Mouse (Mus musculus): ENCODE measurements around the gene Ankmy2. TPM values are rescaled to one million over a fixed set of nuclear protein-coding genes. Genes with fewer than 3 reads are reported as not detected.

The Ankmy2 gene
- total and polyA plus RNA-seq, 3 experiments = 7.0 to 15.5 (median 13.3) TPM

DNA sequence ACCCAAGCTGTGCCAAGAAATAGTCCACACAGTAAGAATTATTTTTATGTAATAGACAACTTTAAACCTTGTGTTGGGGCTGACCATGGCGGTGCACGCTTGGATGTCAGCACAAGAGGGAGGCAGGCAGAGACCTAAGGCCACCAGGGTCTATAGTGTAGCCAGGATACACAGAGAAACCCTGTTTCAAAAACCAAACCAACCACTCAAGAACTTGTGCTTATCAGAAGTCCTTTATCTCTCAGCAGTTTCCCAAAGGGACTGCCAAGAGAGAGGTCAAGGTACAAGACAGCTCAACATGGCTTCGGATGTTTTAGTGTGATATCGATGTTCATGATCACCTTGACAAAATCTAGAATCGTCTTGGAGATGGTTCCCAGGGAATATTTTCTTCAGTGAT lies 23.4 kb upstream of the Ankmy2 start:
- H3K27ac ChIP-seq = peak overlapping the region; percentile 47; the same call in 1 of the 2 replicates
- WGBS = 64% methylated on average over 5 of the region's 5 CpGs
- H3K9ac ChIP-seq (ENCODE audit: low read depth, low read length) = no peak overlapping the region
- TF ChIP-seq EP300 (IDR thresholded peaks at IDR 0.05; ENCODE audit: insufficient read depth, low read depth, low read length) (no peak), CTCF (IDR thresholded peaks at IDR 0.05) (no peak), POLR2A (IDR thresholded peaks at IDR 0.05; ENCODE audit: insufficient read depth, low read depth, low read length) (no peak)
- no peak for DNase-seq
- H3K4me1 ChIP-seq (ENCODE audit: control insufficient read depth, insufficient read depth, low read length) = peaks cover 8% of the 10 kb centered on the region; the same call in 1 of the 2 replicates
- peaks cover 31% of the 10 kb centered on the region for H3K36me3 ChIP-seq (ENCODE audit: control insufficient read depth, insufficient read depth, low read length)
- H3K27me3 ChIP-seq (ENCODE audit: control insufficient read depth, insufficient read depth, low read length) = no peaks in the 10 kb centered on the region
- intact Hi-C loops (cut with DNase I) = no loop called here
- peaks cover 9% of the 10 kb centered on the region for H3K79me2 ChIP-seq (replicated peaks; ENCODE audit: control insufficient read depth, insufficient read depth, low read length)
- no peak overlapping the region for H3K4me3 ChIP-seq

DNA sequence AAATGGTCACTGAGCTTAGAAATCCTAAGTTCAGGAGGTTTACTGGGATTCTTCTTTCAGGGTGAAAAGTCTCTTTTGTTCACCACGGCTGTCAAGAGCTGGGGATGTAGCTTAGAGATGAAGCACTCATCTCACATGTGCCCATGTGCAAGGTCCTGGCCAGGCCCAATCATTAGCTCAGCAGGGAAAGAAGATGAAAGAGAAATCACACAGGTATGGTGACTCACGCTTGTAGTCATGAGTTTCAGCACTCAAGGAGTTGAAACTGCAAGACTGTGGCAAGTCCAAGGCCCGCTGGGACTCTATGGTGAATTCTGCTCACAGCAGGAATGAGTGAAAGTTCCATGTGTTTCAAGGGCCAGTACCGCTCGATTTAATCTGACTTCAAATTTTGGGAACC lies 22.8 kb upstream of the Ankmy2 start:
- no peak overlapping the region for H3K9ac ChIP-seq (ENCODE audit: low read depth, low read length)
- H3K27me3 ChIP-seq (ENCODE audit: control insufficient read depth, insufficient read depth, low read length) = no peaks in the 10 kb centered on the region
- H3K27ac ChIP-seq = no peak overlapping the region
- TF ChIP-seq POLR2A (IDR thresholded peaks at IDR 0.05; ENCODE audit: insufficient read depth, low read depth, low read length) (no peak), EP300 (IDR thresholded peaks at IDR 0.05; ENCODE audit: insufficient read depth, low read depth, low read length) (no peak), CTCF (IDR thresholded peaks at IDR 0.05) (no peak)
- intact Hi-C loops (cut with DNase I) = no loop called here
- peaks cover 9% of the 10 kb centered on the region for H3K79me2 ChIP-seq (replicated peaks; ENCODE audit: control insufficient read depth, insufficient read depth, low read length)
- no peak overlapping the region for H3K4me3 ChIP-seq
- 88% methylated on average over 5 of the region's 5 CpGs for WGBS
- peaks cover 31% of the 10 kb centered on the region for H3K36me3 ChIP-seq (ENCODE audit: control insufficient read depth, insufficient read depth, low read length)
- H3K4me1 ChIP-seq (ENCODE audit: control insufficient read depth, insufficient read depth, low read length) = peaks cover 8% of the 10 kb centered on the region; the same call in 1 of the 2 replicates
- no peak for DNase-seq

DNA sequence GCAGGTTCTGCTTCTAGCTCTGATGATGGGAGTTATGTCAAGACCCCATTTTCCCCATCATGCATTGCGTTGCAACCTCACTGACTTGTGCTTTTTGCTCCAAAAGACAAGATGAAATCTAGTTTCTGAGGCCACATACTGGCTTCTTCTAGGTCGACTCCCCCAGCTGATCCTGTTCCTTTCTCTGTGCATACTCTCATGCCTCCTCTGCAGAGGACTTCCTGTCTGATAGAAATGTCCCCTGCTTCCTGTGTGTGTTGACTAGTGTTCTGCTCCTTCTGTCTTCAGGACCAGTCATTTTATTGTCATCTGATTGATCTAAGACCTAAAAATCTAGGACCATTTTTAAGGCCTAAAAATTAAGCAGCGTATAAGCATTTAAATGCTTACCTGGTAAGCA lies 21.5 kb upstream of the Ankmy2 start:
- TF ChIP-seq EP300 (IDR thresholded peaks at IDR 0.05; ENCODE audit: insufficient read depth, low read depth, low read length) (no peak), CTCF (IDR thresholded peaks at IDR 0.05) (no peak), POLR2A (IDR thresholded peaks at IDR 0.05; ENCODE audit: insufficient read depth, low read depth, low read length) (no peak)
- peaks cover 9% of the 10 kb centered on the region for H3K79me2 ChIP-seq (replicated peaks; ENCODE audit: control insufficient read depth, insufficient read depth, low read length)
- WGBS = 70% methylated on average over 3 of the region's 3 CpGs
- no peak overlapping the region; the same call in 1 of the 2 replicates for H3K27ac ChIP-seq
- H3K4me1 ChIP-seq (ENCODE audit: control insufficient read depth, insufficient read depth, low read length) = peaks cover 8% of the 10 kb centered on the region; the same call in 1 of the 2 replicates
- no peak overlapping the region for H3K4me3 ChIP-seq
- H3K27me3 ChIP-seq (ENCODE audit: control insufficient read depth, insufficient read depth, low read length) = no peaks in the 10 kb centered on the region
- no peak for DNase-seq
- H3K36me3 ChIP-seq (ENCODE audit: control insufficient read depth, insufficient read depth, low read length) = peaks cover 31% of the 10 kb centered on the region
- intact Hi-C loops (cut with DNase I) = no loop called here
- no peak overlapping the region for H3K9ac ChIP-seq (ENCODE audit: low read depth, low read length)

DNA sequence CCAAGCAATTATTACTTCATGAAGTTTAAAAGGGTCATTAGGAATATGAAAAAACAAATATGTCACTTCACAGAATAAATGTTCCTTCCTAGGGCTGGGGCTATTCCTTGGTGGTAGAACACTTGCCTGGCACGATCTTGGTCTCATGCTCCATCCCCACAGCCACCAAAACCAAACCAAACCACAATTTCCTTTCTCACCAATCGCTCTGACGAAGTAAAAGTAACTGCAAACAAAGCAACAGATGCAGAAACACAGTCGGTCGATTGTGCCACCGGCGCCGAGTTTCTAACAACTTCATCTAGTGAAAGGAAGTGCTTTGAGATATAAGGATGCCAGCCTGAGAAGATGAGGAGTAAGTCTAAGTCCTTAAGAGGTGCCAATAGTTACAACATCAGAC lies 20.6 kb upstream of the Ankmy2 start:
- H3K27ac ChIP-seq = no peak overlapping the region
- intact Hi-C loops (cut with DNase I) = loop anchor here (2.0 kb wide), 1 partner anchor 21 kb away; the partner anchor contains the start of gene Ankmy2
- 79% methylated on average over 8 of the region's 8 CpGs for WGBS

DNA sequence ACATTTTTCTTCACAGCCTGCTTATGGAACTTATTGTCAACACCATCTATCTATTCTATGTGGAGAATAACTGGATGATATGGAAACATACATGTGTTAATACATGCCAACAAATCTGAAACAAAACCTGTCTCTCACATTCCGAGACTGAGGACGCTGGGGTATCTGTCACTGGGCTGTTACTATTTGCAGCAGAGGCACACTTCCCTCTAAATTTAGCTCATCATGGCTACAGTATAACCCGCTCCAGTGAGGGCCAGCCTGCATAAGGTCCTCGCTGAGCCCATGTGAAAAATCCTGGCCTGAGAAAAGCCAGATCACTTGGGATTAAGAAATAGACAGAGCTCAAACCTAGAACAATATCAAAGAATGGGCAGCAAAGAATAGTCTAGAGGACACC lies 19.7 kb upstream of the Ankmy2 start:
- peak overlapping the region; percentile 83 for H3K27ac ChIP-seq
- H3K27me3 ChIP-seq (ENCODE audit: control insufficient read depth, insufficient read depth, low read length) = no peaks in the 10 kb centered on the region
- H3K4me3 ChIP-seq = no peak overlapping the region
- intact Hi-C loops (cut with DNase I) = loop anchor here (2.0 kb wide), 1 partner anchor 20 kb away; the partner anchor contains the start of gene Ankmy2
- peaks cover 8% of the 10 kb centered on the region; the same call in 1 of the 2 replicates for H3K4me1 ChIP-seq (ENCODE audit: control insufficient read depth, insufficient read depth, low read length)
- 46% methylated on average over 4 of the region's 4 CpGs for WGBS
- peaks cover 31% of the 10 kb centered on the region for H3K36me3 ChIP-seq (ENCODE audit: control insufficient read depth, insufficient read depth, low read length)
- H3K79me2 ChIP-seq (replicated peaks; ENCODE audit: control insufficient read depth, insufficient read depth, low read length) = peaks cover 7% of the 10 kb centered on the region; the same call in 1 of the 2 replicates
- no peak for TF ChIP-seq POLR2A (IDR thresholded peaks at IDR 0.05; ENCODE audit: insufficient read depth, low read depth, low read length)
- DNase-seq = peak in 1 of 2 experiments; percentile 30
- no peak overlapping the region for H3K9ac ChIP-seq (ENCODE audit: low read depth, low read length)

More for the DNA sequence above, 20.6 kb upstream of the Ankmy2 start:
- Histone ChIP-seq H3K27me3 (ENCODE audit: control insufficient read depth, insufficient read depth, low read length) (no peaks in the 10 kb centered on the region), H3K36me3 (ENCODE audit: control insufficient read depth, insufficient read depth, low read length) (peaks cover 31% of the 10 kb centered on the region), H3K4me1 (ENCODE audit: control insufficient read depth, insufficient read depth, low read length) (peaks cover 8% of the 10 kb centered on the region; the same call in 1 of the 2 replicates), H3K9ac (ENCODE audit: low read depth, low read length) (no peak overlapping the region), H3K79me2 (replicated peaks; ENCODE audit: control insufficient read depth, insufficient read depth, low read length) (peaks cover 7% of the 10 kb centered on the region; the same call in 1 of the 2 replicates), H3K4me3 (no peak overlapping the region)
- no peak for DNase-seq
- TF ChIP-seq EP300 (IDR thresholded peaks at IDR 0.05; ENCODE audit: insufficient read depth, low read depth, low read length) (no peak), POLR2A (IDR thresholded peaks at IDR 0.05; ENCODE audit: insufficient read depth, low read depth, low read length) (no peak), CTCF (IDR thresholded peaks at IDR 0.05) (no peak)

DNA sequence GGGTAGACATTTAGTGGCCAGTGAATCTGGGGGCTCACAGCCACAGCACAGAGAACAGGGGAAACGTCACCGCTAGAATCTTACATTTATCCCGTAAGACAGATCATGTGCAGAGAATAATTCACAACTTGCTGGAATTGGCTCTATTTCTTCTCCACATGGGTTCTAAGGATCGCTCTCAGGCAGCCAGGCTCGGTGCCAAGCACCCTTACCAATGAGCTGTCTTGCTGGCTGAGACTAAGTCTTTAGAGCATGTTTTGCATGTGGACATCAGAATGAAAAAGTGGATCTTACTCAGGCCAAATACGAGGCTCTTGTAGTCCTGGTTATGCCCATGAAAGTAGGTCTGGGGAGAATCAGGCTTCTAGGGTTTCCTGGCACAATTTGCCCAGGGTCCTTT lies 16.5 kb upstream of the Ankmy2 start:
- Histone ChIP-seq H3K36me3 (ENCODE audit: control insufficient read depth, insufficient read depth, low read length) (peaks cover 15% of the 10 kb centered on the region), H3K4me3 (no peak overlapping the region), H3K4me1 (ENCODE audit: control insufficient read depth, insufficient read depth, low read length) (peaks cover 8% of the 10 kb centered on the region; the same call in 1 of the 2 replicates), H3K9ac (ENCODE audit: low read depth, low read length) (no peak overlapping the region), H3K27me3 (ENCODE audit: control insufficient read depth, insufficient read depth, low read length) (no peaks in the 10 kb centered on the region), H3K27ac (no peak overlapping the region), H3K79me2 (replicated peaks; ENCODE audit: control insufficient read depth, insufficient read depth, low read length) (peaks cover 6% of the 10 kb centered on the region)
- intact Hi-C loops (cut with DNase I) = no loop called here
- peak in 1 of 2 experiments; percentile 14 for DNase-seq
- TF ChIP-seq EP300 (IDR thresholded peaks at IDR 0.05; ENCODE audit: insufficient read depth, low read depth, low read length) (no peak), CTCF (IDR thresholded peaks at IDR 0.05) (no peak), POLR2A (IDR thresholded peaks at IDR 0.05; ENCODE audit: insufficient read depth, low read depth, low read length) (no peak)
- WGBS = 65% methylated on average over 6 of the region's 6 CpGs
